Mouse (Mus musculus) CH12.LX (cell line): ENCODE data around the gene Gsto1.

ENCODE experiments used
- CTCF ChIP-seq, 2 experiments: IDR thresholded peaks in 1 of 2; conservative IDR thresholded peaks in 1 of 2; 2 replicates each; pipeline ENCODE4 v1.5.1; 2011 to 2012; ENCODE audit warnings: low read depth in 2 of 2, low read length in 2 of 2, improper control_type of control experiment in 1 of 2, inconsistent platforms in 1 of 2, mild to moderate bottlenecking in 1 of 2, moderate library complexity in 1 of 2
- EP300 ChIP-seq: IDR thresholded peaks from 2 replicates; pipeline ENCODE4 v1.6.1; 2011; ENCODE audit warnings: low read length, improper control_type of control experiment
- ETS1 ChIP-seq: conservative IDR thresholded peaks from 2 replicates; pipeline ENCODE4 v1.6.1; 2012; ENCODE audit warnings: low read depth, mild to moderate bottlenecking, inconsistent platforms, low read length, improper control_type of control experiment, moderate library complexity
- MXI1 ChIP-seq: IDR thresholded peaks from 2 replicates; pipeline ENCODE4 v1.6.1; 2011; ENCODE audit warnings: mild to moderate bottlenecking, low read depth, low read length, improper control_type of control experiment
- NELFE ChIP-seq: IDR thresholded peaks from 2 replicates; pipeline ENCODE4 v1.6.1; 2011; ENCODE audit warnings: low read depth, low read length, improper control_type of control experiment
- PAX5 ChIP-seq: IDR thresholded peaks from 2 replicates; pipeline ENCODE4 v1.6.1; 2012; ENCODE audit warnings: low read length, inconsistent platforms, mixed read lengths
- POLR2A ChIP-seq: IDR thresholded peaks from 2 replicates; pipeline ENCODE4 v1.6.1; 2011; ENCODE audit warnings: low read depth, mild to moderate bottlenecking, improper control_type of control experiment, low read length
- POLR2AphosphoS2 ChIP-seq: IDR thresholded peaks from 2 replicates; pipeline ENCODE4 v1.6.1; 2011; ENCODE audit warnings: low read depth, low read length, improper control_type of control experiment
- TBP ChIP-seq: conservative IDR thresholded peaks from 2 replicates; pipeline ENCODE4 v1.6.1; 2011; ENCODE audit warnings: low read depth, low read length, improper control_type of control experiment
- USF1 ChIP-seq: IDR thresholded peaks from 2 replicates; pipeline ENCODE4 v1.6.1; 2014; ENCODE audit warnings: low read depth, mild to moderate bottlenecking, inconsistent platforms, low read length, improper control_type of control experiment

DNA sequence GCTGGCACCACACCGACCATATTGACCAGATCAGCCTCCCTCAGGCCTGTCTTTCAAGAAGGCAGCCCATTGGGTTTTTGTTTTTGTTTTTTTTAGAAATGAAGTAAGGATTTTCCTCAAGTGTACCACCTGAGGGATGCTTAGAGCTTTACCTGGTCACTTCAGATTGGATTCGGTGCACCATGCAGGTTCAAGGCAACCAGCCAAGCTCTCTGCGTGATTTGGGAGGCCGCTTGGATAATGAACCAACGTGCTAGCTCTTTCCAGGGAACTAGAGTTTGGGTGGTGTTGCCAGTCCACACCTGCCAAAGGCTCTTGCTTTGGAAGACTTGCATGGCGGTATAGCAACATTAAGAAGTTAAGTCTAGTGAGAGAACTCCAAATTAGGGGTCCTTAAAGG, 38.3 kb downstream of the Gsto1 start:
- TF ChIP-seq POLR2A (no peak), POLR2AphosphoS2 (no peak), USF1 (no peak), CTCF (conservative IDR thresholded peaks at IDR 0.05 in 1 of 2, IDR thresholded peaks at IDR 0.05 in 1 of 2; ENCODE audit: low read depth in 2 of 2, low read length in 2 of 2) (no peak), EP300 (no peak), TBP (no peak), ETS1 (no peak), MXI1 (no peak), PAX5 (no peak), NELFE (no peak)
